Comparison of ENCODE assay signal across 8 mouse cellular contexts in the genomic region with DNA sequence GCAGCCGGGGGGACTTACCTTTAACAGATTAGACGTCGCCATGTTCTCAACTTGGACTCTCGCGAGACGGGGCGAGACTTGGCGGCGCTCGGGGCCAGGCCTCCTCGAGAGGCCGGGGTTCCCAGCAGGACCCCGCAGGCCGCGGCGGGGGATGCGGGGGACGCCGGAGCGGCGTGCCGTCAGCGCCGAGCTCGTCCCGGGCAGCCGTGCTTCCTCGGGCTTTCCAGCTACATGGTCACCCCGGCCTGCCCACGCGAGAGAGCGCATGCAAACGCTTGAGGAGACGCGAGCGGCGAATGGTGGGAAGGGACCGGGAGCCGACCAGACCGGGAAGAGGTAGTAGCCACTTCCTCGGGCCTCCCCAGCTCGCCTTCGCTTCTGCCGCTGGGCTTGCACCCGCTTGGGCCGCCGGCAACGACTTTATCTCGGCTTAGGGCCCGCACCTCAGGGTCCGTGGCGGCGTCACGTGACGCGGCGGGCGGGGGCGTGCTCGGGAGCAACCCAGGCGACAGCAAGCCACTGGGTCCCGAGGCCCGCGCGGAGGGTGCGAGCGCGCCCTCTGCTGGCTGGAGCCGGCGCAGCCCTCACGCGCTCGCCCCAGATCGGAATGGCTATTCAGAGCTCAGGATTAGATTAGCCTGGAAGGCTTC. TPM values are rescaled to one million over a fixed set of nuclear protein-coding genes. Genes with fewer than 3 reads are reported as not detected.
A peak's percentile ranks its signal among the peaks of the same experiment; 100 is the strongest.
DNase-seq lines count a peak whose midpoint lies in the region; TF ChIP-seq lines count a peak whose summit lies in the region.

No protein-coding gene starts in this region.

- H3K27me3 ChIP-seq in megakaryocyte, embryonic 14.5 days (replicated peaks), result no peaks in the 10 kb centered on the region

- intact Hi-C loops in gastrocnemius, adult 2 months (cut with DNase I), result loop anchor here (2.0 to 10.0 kb wide), 3 partner anchors 55 to 422 kb away; partner anchors contain the start of genes Acat1 and Ddx10

- peaks cover 13% of the 10 kb centered on the region for H3K36me3 ChIP-seq in megakaryocyte, embryonic 14.5 days (replicated peaks; ENCODE audit: low read length)

- H3K4me1 ChIP-seq in megakaryocyte, embryonic 14.5 days, result peaks cover 64% of the 10 kb centered on the region

- H3K9me3 ChIP-seq in megakaryocyte, embryonic 14.5 days, result no peaks in the 10 kb centered on the region

- peak; percentile 80 for DNase-seq in WW6 (ENCODE audit: low read depth, low spot score)
- peak; percentile 91 to 95 for DNase-seq in cerebellum, postnatal 4 days (ENCODE audit: low spot score in 2 of 2)
- DNase-seq in gastrocnemius, adult 2 months, result peak; percentile 98
- DNase-seq in hindlimb bud, embryonic 11.5 days (ENCODE audit: extremely low spot score, low read depth, low spot score), result peak; percentile 70
- DNase-seq in left cerebral cortex, adult 8-10 months (ENCODE audit: low spot score in 2 of 2), result peak; percentile 91 to 92
- peak; percentile 94 to 97 for DNase-seq in right cerebral cortex, postnatal 10 days (ENCODE audit: low spot score in 2 of 2)
- DNase-seq in urinary bladder, postnatal 25 days (ENCODE audit: low spot score), result peak; percentile 98

- no peak; the same call in 1 of the 2 replicates for TF ChIP-seq CTCF in gastrocnemius, adult 2 months (IDR thresholded peaks at IDR 0.05)

- H3K27ac ChIP-seq in gastrocnemius, adult 2 months, result peak overlapping the region; percentile 100

- H3K4me3 ChIP-seq in gastrocnemius, adult 2 months, result peak overlapping the region; percentile 81
- H3K4me3 ChIP-seq in megakaryocyte, embryonic 14.5 days (replicated peaks), result peak overlapping the region; percentile 98

RNA-seq across cellular contexts. Expression of gene Cul5, which starts 2.7 kb away (rescaled TPM):
- 10 to 100 TPM; 77.2 to 80.3 TPM for total RNA-seq in gastrocnemius, adult 2 months (2021)
- total RNA-seq in left cerebral cortex, adult 8-10 months (2022), result 10 to 100 TPM; 46.2 to 53.1 (median 52.5) TPM
- polyA plus RNA-seq in megakaryocyte, embryonic 14.5 days (2012; ENCODE audit: insufficient read depth, low replicate concordance), result 3.2 and 5.8 TPM in 2 replicates

RNA-seq across cellular contexts. Expression of gene Rab39, which starts 38.9 kb away (rescaled TPM):
- under 1 TPM in 1 of 2 experiments, not detected in 1; 0.11 TPM for total RNA-seq in gastrocnemius, adult 2 months (2021)
- total RNA-seq in left cerebral cortex, adult 8-10 months (2022), result 1 to 10 TPM; 1.1 to 2.0 (median 1.3) TPM
- polyA plus RNA-seq in megakaryocyte, embryonic 14.5 days (2012; ENCODE audit: insufficient read depth, low replicate concordance), result 0.31 TPM in 1 of 2 replicates, not detected in the other

RNA-seq across cellular contexts. Expression of gene Acat1, which starts 57.0 kb away (rescaled TPM):
- 100 to 1,000 TPM; 116 to 180 TPM for total RNA-seq in gastrocnemius, adult 2 months (2021)
- 10 to 100 TPM; 55.4 to 60.7 (median 56.5) TPM for total RNA-seq in left cerebral cortex, adult 8-10 months (2022)
- polyA plus RNA-seq in megakaryocyte, embryonic 14.5 days (2012; ENCODE audit: insufficient read depth, low replicate concordance), result 34.4 and 110 TPM in 2 replicates

Comparison
In these comparisons a context has a peak if more than half of its experiments do, and no peak if none do; other contexts are left out.
1. Peak in every context shown above with its lines: DNase-seq, H3K4me3 ChIP-seq and H3K27ac ChIP-seq.